Mouse (Mus musculus) heart, adult 2 months (tissue): ENCODE data around the gene Dlec1. TPM values are rescaled to one million over a fixed set of nuclear protein-coding genes. Genes with fewer than 3 reads are reported as not detected.
A peak's percentile ranks its signal among the peaks of the same experiment; 100 is the strongest.

ENCODE experiments used
- DNase-seq, 2 experiments: peaks; one replicate each; pipeline ENCODE4 v3.0.0; 2021
- H3K27ac ChIP-seq: fragments of 200-600 bp; 2 replicates; pipeline ENCODE4 v1.8.1; 2022
- H3K27me3 ChIP-seq: fragments of 200-500 bp; 2 replicates; pipeline ENCODE4 v1.6.1; 2012; ENCODE audit warnings: mild to moderate bottlenecking, low read length, inconsistent platforms, mixed read lengths; ENCODE audit not compliant: control insufficient read depth, insufficient read depth
- H3K36me3 ChIP-seq: fragments of 200-500 bp; 2 replicates; pipeline ENCODE4 v1.6.1; 2012; ENCODE audit warnings: low read length, inconsistent platforms; ENCODE audit not compliant: control insufficient read depth, insufficient read depth
- H3K4me1 ChIP-seq: fragments of 200-500 bp; 2 replicates; pipeline ENCODE4 v1.6.1; 2011; ENCODE audit warnings: low read length; ENCODE audit not compliant: control insufficient read depth, insufficient read depth
- H3K4me3 ChIP-seq: fragments of 200-600 bp; 2 replicates; pipeline ENCODE4 v1.8.1; 2022
- H3K79me2 ChIP-seq: fragments of 200-500 bp; replicated peaks from 2 replicates; pipeline ENCODE4 v1.6.1; 2012; ENCODE audit warnings: mild to moderate bottlenecking, inconsistent platforms, low read length, moderate library complexity, mixed read lengths; ENCODE audit not compliant: control insufficient read depth, insufficient read depth
- H3K9ac ChIP-seq: fragments of 200-500 bp; 2 replicates; pipeline ENCODE4 v1.6.1; 2012; ENCODE audit warnings: low read depth, mild to moderate bottlenecking, control low read depth, inconsistent platforms, low read length, mixed read lengths
- CTCF ChIP-seq: fragments of 200-600 bp; IDR thresholded peaks from 2 replicates; pipeline ENCODE4 v1.8.1; 2022; ENCODE audit warnings: antibody characterized with exemption, mild to moderate bottlenecking, moderate library complexity
- EP300 ChIP-seq: fragments of 200-500 bp; IDR thresholded peaks from 2 replicates; pipeline ENCODE4 v1.6.1; 2011; ENCODE audit warnings: low read depth, low read length, control low read depth; ENCODE audit not compliant: insufficient read depth
- POLR2A ChIP-seq: fragments of 200-500 bp; IDR thresholded peaks from 2 replicates; pipeline ENCODE4 v1.6.1; 2011; ENCODE audit warnings: mild to moderate bottlenecking, low read depth, low read length, control low read depth; ENCODE audit not compliant: insufficient read depth
- WGBS: fragments of 180-500 bp; shearing (Covaris S2); methylation state at CpG from one replicate; pipeline ENCODE4 v1.1.7; 2018; 5-methylcytosine and 5-hydroxymethylcytosine counted together
- intact Hi-C: fragments of 180-260 bp; cut with DNase I; formaldehyde crosslinking; loops from one replicate; pipeline ENCODE4 v1.15.1; 2025
- polyA plus RNA-seq: library from polyadenylated mRNA; depleted of rRNA; stranded (reverse); fragments of >200 nt; gene quantifications from 2 replicates; pipeline ENCODE4 v1.2.3, GENCODE M21; 2012
- total RNA-seq, 2 experiments: library from RNA; stranded (reverse); gene quantifications; 2 replicates each; pipeline ENCODE4 v1.2.3; 2021

The Dlec1 gene
- total and polyA plus RNA-seq, 3 experiments: 0.13 to 0.82 (median 0.32) TPM

DNA sequence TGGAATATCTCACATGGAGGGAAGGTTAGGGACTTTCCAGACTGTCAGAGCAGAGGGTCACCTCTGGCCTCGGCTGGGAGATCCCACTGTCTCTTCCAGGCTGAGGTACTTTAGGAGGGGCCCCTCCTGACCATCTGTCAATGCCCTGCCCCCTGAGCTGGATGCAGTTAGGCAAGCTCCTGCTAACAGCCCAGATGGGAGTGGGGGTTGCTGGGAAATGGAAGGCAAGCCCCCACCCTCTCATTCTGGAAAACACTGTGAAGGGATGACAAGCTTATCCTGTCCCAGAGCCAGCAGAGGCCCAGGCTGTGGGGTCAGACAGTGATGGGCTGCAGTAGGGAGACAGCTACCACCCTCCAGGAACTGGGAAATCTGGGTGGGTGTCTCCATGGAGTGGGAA is 15.8 kb upstream of the Dlec1 start:
- Histone ChIP-seq H3K4me3 (no peak overlapping the region), H3K9ac (no peak overlapping the region), H3K27ac (no peak overlapping the region), H3K27me3 (no peaks in the 10 kb centered on the region), H3K36me3 (no peaks in the 10 kb centered on the region; the same call in 1 of the 2 replicates), H3K79me2 (no peaks in the 10 kb centered on the region), H3K4me1 (peaks cover 19% of the 10 kb centered on the region)
- no peak for TF ChIP-seq EP300
- TF ChIP-seq POLR2A: no peak
- TF ChIP-seq CTCF: no peak
- DNase-seq: no peak
- WGBS: 39% methylated on average over 1 of the region's 1 CpGs
- intact Hi-C loops: no loop called here

DNA sequence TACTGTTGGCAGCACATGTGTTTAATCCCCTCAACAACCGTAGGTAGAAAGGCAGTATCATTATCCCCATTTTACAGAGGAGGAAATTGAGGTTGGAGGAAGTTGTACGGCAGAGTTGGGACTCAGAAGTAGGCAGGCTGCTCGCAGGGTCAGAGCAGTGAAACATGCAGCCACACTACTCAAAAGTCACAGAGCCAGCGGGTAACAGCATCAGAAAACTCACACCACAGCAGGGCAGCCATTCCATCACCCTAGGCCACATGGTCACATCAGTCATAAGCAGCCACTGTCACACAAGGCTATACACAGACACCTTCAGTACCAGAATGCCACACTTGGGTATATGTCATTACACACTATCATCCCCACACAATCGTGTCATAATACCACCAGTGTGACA is 15.0 kb upstream of the Dlec1 start:
- no peak for TF ChIP-seq EP300
- TF ChIP-seq POLR2A: no peak
- TF ChIP-seq CTCF: no peak
- Histone ChIP-seq H3K27ac (no peak overlapping the region), H3K4me3 (no peak overlapping the region), H3K79me2 (no peaks in the 10 kb centered on the region), H3K4me1 (peaks cover 24% of the 10 kb centered on the region), H3K36me3 (no peaks in the 10 kb centered on the region; the same call in 1 of the 2 replicates), H3K27me3 (no peaks in the 10 kb centered on the region), H3K9ac (no peak overlapping the region)
- no peak for DNase-seq
- intact Hi-C loops: no loop called here
- WGBS: 62% methylated on average over 5 of the region's 5 CpGs

DNA sequence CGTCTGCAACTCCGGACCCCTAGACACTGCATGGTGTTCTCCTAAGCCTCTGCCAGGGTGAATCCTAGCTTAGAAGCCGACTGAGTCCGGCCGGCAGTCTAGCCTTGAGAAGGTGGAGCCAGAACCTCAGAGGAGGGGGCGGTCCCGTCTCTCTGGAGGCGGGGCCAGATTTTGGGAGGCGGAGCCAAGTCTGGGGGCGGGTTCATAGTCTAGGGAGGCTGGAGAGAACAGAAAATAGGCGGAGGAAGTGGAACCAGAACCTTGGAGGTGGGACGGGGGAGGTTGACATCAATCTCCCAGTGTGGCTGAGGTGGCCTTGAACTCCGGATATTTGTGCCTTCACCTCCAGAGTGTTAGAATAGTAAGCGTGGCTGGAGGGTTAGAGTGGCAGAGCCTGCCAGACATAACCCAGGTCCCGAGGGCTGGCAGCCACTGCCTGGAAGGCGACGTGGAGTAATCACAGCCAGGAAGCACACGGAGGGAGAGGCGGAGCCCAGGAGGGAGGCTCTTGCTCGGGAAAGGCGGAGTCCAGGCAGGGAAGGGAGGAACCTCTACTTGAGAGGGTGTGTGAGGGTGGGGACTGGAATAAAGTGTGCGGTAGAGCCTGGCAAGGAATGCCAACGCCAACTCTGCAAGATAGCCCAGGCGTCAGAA is 14.0 kb upstream of the Dlec1 start:
- no peaks in the 10 kb centered on the region for H3K79me2 ChIP-seq
- peak overlapping the region; percentile 77 for H3K27ac ChIP-seq
- TF ChIP-seq CTCF: no peak
- TF ChIP-seq EP300: 0 out of 2 replicates have a peak, but pooled peaks have one; percentile 80
- peak; percentile 61; the same call in 1 of the 2 replicates for TF ChIP-seq POLR2A
- H3K4me1 ChIP-seq: peaks cover 24% of the 10 kb centered on the region
- H3K27me3 ChIP-seq: no peaks in the 10 kb centered on the region
- no peak overlapping the region for H3K9ac ChIP-seq
- intact Hi-C loops: no loop called here
- DNase-seq: peak; percentile 90 to 93
- WGBS: 6% methylated on average over 24 of the region's 24 CpGs
- H3K36me3 ChIP-seq: no peaks in the 10 kb centered on the region; the same call in 1 of the 2 replicates
- H3K4me3 ChIP-seq: peak overlapping the region; percentile 48

DNA sequence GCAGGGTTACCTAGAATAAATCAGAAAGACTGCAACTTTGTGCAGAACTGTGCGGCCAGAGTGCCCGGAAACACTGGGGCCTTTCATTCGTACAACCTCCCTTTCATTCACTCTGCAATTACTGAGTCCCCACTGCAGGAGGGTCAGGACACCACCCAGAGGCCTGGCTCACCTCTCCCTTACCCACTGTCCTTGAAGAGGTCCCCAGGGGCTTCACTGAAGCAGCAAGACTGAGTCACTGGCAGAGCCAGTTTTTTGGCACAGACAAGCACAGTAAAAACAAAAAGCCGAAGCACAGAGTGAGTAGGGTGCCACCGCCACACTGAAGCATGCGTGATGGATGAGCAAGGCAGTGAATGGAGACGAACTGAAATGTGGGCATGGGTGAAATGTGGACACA is 12.8 kb upstream of the Dlec1 start:
- Histone ChIP-seq H3K9ac (no peak overlapping the region), H3K79me2 (no peaks in the 10 kb centered on the region), H3K4me3 (no peak overlapping the region), H3K4me1 (peaks cover 24% of the 10 kb centered on the region), H3K27ac (no peak overlapping the region), H3K27me3 (no peaks in the 10 kb centered on the region), H3K36me3 (no peaks in the 10 kb centered on the region; the same call in 1 of the 2 replicates)
- intact Hi-C loops: no loop called here
- TF ChIP-seq CTCF (no peak), EP300 (no peak), POLR2A (no peak)
- WGBS: 74% methylated on average over 7 of the region's 7 CpGs
- peak in 1 of 2 experiments; percentile 20 for DNase-seq

DNA sequence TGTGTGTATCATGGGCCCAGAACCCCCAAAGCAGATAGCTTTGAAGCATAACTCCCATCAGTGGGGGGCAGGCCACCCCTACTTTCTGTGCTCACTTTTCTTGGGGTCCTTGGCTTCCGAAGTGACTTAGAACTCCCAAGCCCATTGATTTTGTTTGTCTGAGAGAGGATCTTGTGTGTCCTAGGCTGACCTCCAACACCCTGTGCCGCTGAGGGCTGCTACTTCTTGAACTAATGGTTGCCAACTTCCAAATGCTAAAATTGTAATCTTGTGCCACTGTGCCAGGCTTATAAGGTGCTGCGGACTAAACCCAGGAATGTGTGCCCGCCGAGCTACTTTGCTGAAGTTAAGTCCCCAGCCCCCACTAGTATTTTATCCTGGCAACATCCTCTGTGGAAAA is 11.8 kb upstream of the Dlec1 start:
- 56% methylated on average over 5 of the region's 5 CpGs for WGBS
- Histone ChIP-seq H3K36me3 (no peaks in the 10 kb centered on the region; the same call in 1 of the 2 replicates), H3K4me1 (peaks cover 16% of the 10 kb centered on the region), H3K27me3 (no peaks in the 10 kb centered on the region), H3K27ac (peak overlapping the region; percentile 38), H3K9ac (no peak overlapping the region), H3K4me3 (no peak overlapping the region), H3K79me2 (no peaks in the 10 kb centered on the region)
- peak in 1 of 2 experiments; percentile 22 for DNase-seq
- intact Hi-C loops: no loop called here
- no peak for TF ChIP-seq EP300
- no peak for TF ChIP-seq CTCF
- no peak for TF ChIP-seq POLR2A

DNA sequence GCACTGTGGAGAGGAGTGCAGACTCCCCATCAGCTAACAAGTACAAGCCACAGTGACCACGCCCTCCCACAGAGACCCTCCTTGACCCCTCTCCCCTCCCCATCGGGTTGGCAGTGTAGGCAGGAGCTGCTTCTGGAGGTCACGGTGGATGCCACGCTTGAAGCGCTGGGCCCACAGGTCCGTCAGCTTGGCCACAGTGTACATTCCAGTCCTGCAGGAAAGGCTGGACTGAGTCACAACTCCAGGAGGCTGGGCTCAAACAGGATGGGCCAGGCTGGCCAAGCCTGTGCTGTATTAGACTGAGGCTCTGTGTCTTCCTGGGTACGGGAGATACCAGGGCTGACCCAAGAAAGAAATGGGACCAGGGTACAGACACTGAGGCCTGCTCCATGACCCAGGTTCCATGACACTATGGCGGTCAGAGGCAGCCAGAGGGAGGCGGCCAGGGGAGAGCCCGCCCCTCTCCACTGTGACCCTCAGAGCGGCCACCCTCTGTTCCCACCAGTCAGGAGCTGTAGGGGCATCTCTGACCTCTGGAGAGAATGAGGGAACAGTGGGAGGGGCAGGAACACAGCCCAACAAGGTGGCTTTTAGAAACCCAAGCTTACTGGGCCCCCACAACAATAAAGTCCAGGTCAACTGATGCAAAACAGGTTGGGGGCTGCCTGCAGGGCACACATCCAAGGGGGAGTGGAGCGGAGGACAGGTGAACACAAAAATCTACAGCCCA is 10.5 kb upstream of the Dlec1 start:
- Histone ChIP-seq H3K4me3 (peak overlapping the region; percentile 79), H3K27ac (peak overlapping the region; percentile 95), H3K9ac (peak overlapping the region; percentile 13), H3K79me2 (no peaks in the 10 kb centered on the region), H3K4me1 (peaks cover 13% of the 10 kb centered on the region), H3K36me3 (no peaks in the 10 kb centered on the region; the same call in 1 of the 2 replicates), H3K27me3 (no peaks in the 10 kb centered on the region)
- DNase-seq: peak in 1 of 2 experiments; percentile 43
- TF ChIP-seq CTCF (no peak), EP300 (no peak), POLR2A (no peak)
- WGBS: 47% methylated on average over 12 of the region's 12 CpGs
- intact Hi-C loops: no loop called here
